Mouse (Mus musculus): ENCODE results near the gene Ythdc1. TPM values are rescaled to one million over a fixed set of nuclear protein-coding genes. Genes with fewer than 3 reads are reported as not detected.
A peak's percentile ranks its signal among the peaks of the same experiment; 100 is the strongest.
"Not testable (repeated sequence)": the region's sequence is repeated elsewhere in the genome, so short reads cannot be mapped to it uniquely, and the experiment has no call there.

Ythdc1 gene
- polyA plus RNA-seq, 1 experiment from 2014 or later: 32.4 TPM

DNA sequence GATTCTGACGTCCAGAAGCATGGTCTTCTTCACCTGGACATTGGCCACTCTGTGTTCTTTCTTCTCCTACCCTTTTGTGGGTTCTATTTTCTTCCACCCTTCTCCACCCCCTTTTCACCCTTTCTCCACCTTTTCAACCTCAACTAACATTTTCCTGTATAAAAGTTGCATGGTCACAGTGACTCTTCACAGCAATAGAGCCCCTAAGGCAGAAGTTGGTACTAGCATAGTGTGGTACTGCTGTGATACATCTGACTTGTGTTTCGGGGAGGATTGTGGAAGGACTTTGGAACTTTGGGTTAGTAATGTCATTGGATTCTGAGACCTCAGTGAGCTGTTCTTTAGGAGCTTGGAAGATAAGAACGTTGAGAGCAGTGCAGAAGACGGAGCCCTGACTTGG is 11.8 kb upstream of the Ythdc1 start:
- Histone ChIP-seq H3K9ac (ENCODE audit: low read depth, low read length) (no peak overlapping the region), H3K4me1 (ENCODE audit: control insufficient read depth, insufficient read depth, low read length) (no peaks in the 10 kb centered on the region), H3K4me2 (ENCODE audit: low read length) (no peak overlapping the region), H3K9me3 (replicated peaks; ENCODE audit: control insufficient read depth, low read length, poor library complexity, severe bottlenecking) (no peaks in the 10 kb centered on the region), H3K36me3 (ENCODE audit: control insufficient read depth, insufficient read depth, low read length) (no peaks in the 10 kb centered on the region), H3K27ac (ENCODE audit: low read length) (no peak overlapping the region), H3K4me3 (ENCODE audit: low read depth, low read length) (no peak overlapping the region), H3K27me3 (ENCODE audit: control insufficient read depth, insufficient read depth, low read depth, low read length) (no peaks in the 10 kb centered on the region)
- WGBS: 70% methylated on average over 4 of the region's 4 CpGs
- no peak for ATAC-seq

DNA sequence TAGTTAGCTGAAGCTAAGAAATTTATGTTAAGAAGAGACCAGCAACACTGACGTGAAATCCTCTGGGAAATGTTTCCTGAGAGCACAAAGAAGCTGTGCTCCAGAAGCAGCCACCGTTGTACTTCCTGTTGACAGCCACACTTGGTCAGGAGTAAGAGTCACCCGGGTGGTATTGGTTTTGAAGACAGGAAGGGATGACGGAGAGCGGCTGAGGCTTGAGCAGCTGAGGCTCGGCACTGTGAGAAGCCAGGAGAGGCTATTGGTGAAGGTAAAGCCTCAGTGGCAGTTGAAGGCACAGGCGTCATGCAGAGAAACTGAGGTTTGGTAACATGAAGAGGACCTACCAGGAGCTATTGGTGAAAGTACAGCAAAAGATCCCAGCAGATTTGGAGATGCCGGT is 11.2 kb upstream of the Ythdc1 start:
- no peak overlapping the region for H3K27ac ChIP-seq (ENCODE audit: low read length)
- 80% methylated on average over 8 of the region's 8 CpGs for WGBS
- no peak overlapping the region for H3K4me2 ChIP-seq (ENCODE audit: low read length)
- no peak for ATAC-seq
- no peaks in the 10 kb centered on the region for H3K9me3 ChIP-seq (replicated peaks; ENCODE audit: control insufficient read depth, low read length, poor library complexity, severe bottlenecking)
- no peak overlapping the region for H3K4me3 ChIP-seq (ENCODE audit: low read depth, low read length)
- H3K4me1 ChIP-seq (ENCODE audit: control insufficient read depth, insufficient read depth, low read length): no peaks in the 10 kb centered on the region
- H3K27me3 ChIP-seq (ENCODE audit: control insufficient read depth, insufficient read depth, low read depth, low read length): no peaks in the 10 kb centered on the region
- no peaks in the 10 kb centered on the region for H3K36me3 ChIP-seq (ENCODE audit: control insufficient read depth, insufficient read depth, low read length)
- no peak overlapping the region for H3K9ac ChIP-seq (ENCODE audit: low read depth, low read length)

DNA sequence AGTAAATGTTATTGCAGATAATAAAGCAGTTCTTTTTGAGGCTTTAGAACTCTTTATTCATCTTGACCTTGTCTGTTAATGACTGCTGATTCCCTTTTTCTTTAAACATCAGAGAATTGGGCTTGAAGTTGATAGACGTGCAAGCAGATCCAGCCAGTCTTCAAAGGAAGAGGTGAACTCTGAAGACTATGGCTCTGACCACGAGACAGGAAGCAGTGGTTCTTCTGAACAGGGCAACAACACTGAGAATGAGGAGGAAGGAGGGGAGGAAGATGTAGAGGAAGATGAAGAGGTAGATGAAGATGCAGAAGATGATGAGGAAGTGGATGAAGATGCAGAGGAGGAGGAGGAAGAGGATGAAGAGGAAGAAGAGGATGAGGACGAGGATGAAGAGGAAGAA is 12.8 kb downstream of the Ythdc1 start:
- H3K4me2 ChIP-seq (ENCODE audit: low read length): no peak overlapping the region
- WGBS: 93% methylated on average over 3 of the region's 3 CpGs
- no peaks in the 10 kb centered on the region for H3K9me3 ChIP-seq (replicated peaks; ENCODE audit: control insufficient read depth, low read length, poor library complexity, severe bottlenecking)
- H3K27me3 ChIP-seq (ENCODE audit: control insufficient read depth, insufficient read depth, low read depth, low read length): no peaks in the 10 kb centered on the region
- no peaks in the 10 kb centered on the region for H3K4me1 ChIP-seq (ENCODE audit: control insufficient read depth, insufficient read depth, low read length)
- H3K9ac ChIP-seq (ENCODE audit: low read depth, low read length): no peak overlapping the region
- H3K27ac ChIP-seq (ENCODE audit: low read length): no peak overlapping the region
- peaks cover 8% of the 10 kb centered on the region for H3K36me3 ChIP-seq (ENCODE audit: control insufficient read depth, insufficient read depth, low read length)
- no peak overlapping the region for H3K4me3 ChIP-seq (ENCODE audit: low read depth, low read length)
- no peak for ATAC-seq

DNA sequence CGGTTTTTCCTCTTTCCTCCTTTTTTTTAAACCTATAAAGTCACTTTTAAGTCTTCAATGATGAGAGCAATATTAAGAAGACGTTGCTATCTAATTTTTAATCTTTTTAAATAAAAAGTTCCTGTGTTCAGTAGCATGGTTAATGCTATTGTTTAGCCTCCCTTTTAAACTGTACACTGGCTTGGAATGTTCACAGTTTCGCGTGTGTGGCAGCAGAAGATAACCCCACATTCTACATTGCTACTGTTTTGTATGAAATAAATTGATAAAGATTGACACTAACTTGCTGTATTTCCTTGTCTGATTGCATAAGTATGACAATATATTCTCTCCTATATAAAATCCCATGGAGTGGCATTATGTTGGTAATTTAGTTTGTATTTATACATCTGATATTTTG is 32.4 kb downstream of the Ythdc1 start:
- H3K4me1 ChIP-seq (ENCODE audit: control insufficient read depth, insufficient read depth, low read length); ATAC-seq; H3K4me2 ChIP-seq (ENCODE audit: low read length); H3K27me3 ChIP-seq (ENCODE audit: control insufficient read depth, insufficient read depth, low read depth, low read length); H3K4me3 ChIP-seq (ENCODE audit: low read depth, low read length); H3K9me3 ChIP-seq (replicated peaks; ENCODE audit: control insufficient read depth, low read length, poor library complexity, severe bottlenecking); H3K9ac ChIP-seq (ENCODE audit: low read depth, low read length); H3K27ac ChIP-seq (ENCODE audit: low read length): not testable (repeated sequence)
- WGBS: 96% methylated on average over 4 of the region's 4 CpGs
- H3K36me3 ChIP-seq (ENCODE audit: control insufficient read depth, insufficient read depth, low read length): peaks cover 18% of the 10 kb centered on the region

DNA sequence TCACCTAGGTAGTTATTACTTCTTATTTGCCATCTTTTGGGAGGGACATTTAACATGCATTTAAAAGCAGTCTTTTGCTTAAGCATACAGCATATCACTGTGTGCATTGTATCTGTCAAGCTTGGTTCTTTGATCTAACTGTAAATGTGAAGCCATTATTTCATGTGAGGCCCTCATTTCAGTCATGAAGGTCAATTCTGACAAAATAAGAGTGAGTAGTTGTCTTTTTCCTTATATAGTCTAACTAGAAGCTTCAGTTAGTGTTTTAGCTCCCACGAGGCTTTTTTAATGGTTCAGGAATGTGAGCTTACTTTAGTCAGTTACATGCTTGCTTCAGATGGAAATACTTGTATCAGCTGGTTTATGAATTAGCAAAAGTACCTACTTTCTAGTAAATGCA is 34.1 kb downstream of the Ythdc1 start:
- Histone ChIP-seq H3K4me1 (ENCODE audit: control insufficient read depth, insufficient read depth, low read length) (no peaks in the 10 kb centered on the region), H3K9ac (ENCODE audit: low read depth, low read length) (no peak overlapping the region), H3K27ac (ENCODE audit: low read length) (no peak overlapping the region), H3K4me2 (ENCODE audit: low read length) (no peak overlapping the region), H3K36me3 (ENCODE audit: control insufficient read depth, insufficient read depth, low read length) (peaks cover 16% of the 10 kb centered on the region), H3K4me3 (ENCODE audit: low read depth, low read length) (no peak overlapping the region), H3K9me3 (replicated peaks; ENCODE audit: control insufficient read depth, low read length, poor library complexity, severe bottlenecking) (no peaks in the 10 kb centered on the region), H3K27me3 (ENCODE audit: control insufficient read depth, insufficient read depth, low read depth, low read length) (no peaks in the 10 kb centered on the region)
- ATAC-seq: no peak
- WGBS: 87% methylated on average over 1 of the region's 1 CpGs

DNA sequence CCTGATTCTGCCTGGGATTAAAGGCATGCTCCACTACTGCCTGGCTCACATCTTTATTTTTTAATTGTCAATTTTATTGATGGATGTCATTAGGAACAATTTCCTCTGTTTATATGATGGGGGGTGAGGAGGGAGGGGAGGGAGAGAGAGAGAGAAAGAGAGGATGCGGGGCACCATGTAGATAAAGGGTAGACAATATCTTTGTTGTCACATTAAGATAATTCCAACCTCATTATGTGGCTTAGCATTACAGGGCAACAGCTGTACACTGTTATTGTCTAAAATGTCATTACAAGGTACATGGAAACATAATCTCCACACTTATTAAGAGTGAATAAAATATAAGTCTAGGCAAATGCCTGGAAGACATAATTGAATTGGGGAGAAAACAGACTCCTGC is 35.5 kb downstream of the Ythdc1 start:
- Histone ChIP-seq H3K27ac (ENCODE audit: low read length) (no peak overlapping the region), H3K4me3 (ENCODE audit: low read depth, low read length) (no peak overlapping the region), H3K36me3 (ENCODE audit: control insufficient read depth, insufficient read depth, low read length) (peaks cover 13% of the 10 kb centered on the region), H3K4me1 (ENCODE audit: control insufficient read depth, insufficient read depth, low read length) (no peaks in the 10 kb centered on the region), H3K9ac (ENCODE audit: low read depth, low read length) (no peak overlapping the region), H3K9me3 (replicated peaks; ENCODE audit: control insufficient read depth, low read length, poor library complexity, severe bottlenecking) (no peaks in the 10 kb centered on the region), H3K4me2 (ENCODE audit: low read length) (no peak overlapping the region), H3K27me3 (ENCODE audit: control insufficient read depth, insufficient read depth, low read depth, low read length) (no peaks in the 10 kb centered on the region)
- WGBS: 92% methylated on average over 1 of the region's 1 CpGs
- ATAC-seq: no peak

DNA sequence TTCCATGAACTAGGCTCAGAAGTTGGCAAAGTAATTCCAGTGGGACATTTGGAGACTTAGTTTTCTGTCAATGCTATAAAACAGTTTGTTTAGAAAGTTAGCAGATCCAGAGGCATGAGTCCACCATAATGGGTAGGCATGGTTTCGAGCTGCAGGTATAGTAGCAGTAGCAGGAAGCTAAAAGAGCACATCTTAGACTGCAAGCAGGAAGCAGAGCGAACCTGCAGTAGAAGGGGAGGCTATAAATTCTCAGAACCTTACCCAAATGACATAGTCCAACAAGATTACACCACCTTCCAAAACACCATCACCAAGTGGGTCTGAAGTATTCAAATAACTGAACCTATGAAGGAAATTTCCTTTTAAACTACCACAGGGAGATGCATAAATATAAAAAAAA is 36.2 kb downstream of the Ythdc1 start:
- H3K27ac ChIP-seq (ENCODE audit: low read length): no peak overlapping the region
- H3K4me1 ChIP-seq (ENCODE audit: control insufficient read depth, insufficient read depth, low read length): no peaks in the 10 kb centered on the region
- 96% methylated on average over 2 of the region's 2 CpGs for WGBS
- no peaks in the 10 kb centered on the region for H3K9me3 ChIP-seq (replicated peaks; ENCODE audit: control insufficient read depth, low read length, poor library complexity, severe bottlenecking)
- no peak for ATAC-seq
- H3K27me3 ChIP-seq (ENCODE audit: control insufficient read depth, insufficient read depth, low read depth, low read length): no peaks in the 10 kb centered on the region
- H3K36me3 ChIP-seq (ENCODE audit: control insufficient read depth, insufficient read depth, low read length): peaks cover 11% of the 10 kb centered on the region
- H3K9ac ChIP-seq (ENCODE audit: low read depth, low read length): no peak overlapping the region
- no peak overlapping the region for H3K4me3 ChIP-seq (ENCODE audit: low read depth, low read length)
- H3K4me2 ChIP-seq (ENCODE audit: low read length): no peak overlapping the region

DNA sequence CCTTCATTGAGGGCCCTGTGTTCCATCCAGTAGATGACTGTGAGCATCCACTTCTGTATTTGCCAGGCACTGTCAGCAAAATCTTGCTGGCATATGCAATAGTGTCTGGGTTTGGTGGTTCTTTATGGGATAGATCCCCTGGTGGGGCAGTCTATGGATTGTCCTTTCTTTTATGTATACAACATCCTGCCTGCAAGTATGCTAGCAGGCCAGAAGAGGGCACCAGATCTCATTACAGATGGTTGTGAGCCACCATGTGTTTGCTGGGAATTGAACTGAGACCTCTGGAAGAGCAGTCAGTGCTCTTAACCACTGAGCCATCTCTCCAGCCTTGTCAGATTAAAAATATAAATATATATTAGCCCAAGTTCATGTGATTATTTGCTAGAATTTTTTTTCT is 37.2 kb downstream of the Ythdc1 start:
- H3K36me3 ChIP-seq (ENCODE audit: control insufficient read depth, insufficient read depth, low read length); H3K27ac ChIP-seq (ENCODE audit: low read length); H3K4me1 ChIP-seq (ENCODE audit: control insufficient read depth, insufficient read depth, low read length); H3K9ac ChIP-seq (ENCODE audit: low read depth, low read length); H3K4me3 ChIP-seq (ENCODE audit: low read depth, low read length); H3K9me3 ChIP-seq (replicated peaks; ENCODE audit: control insufficient read depth, low read length, poor library complexity, severe bottlenecking); H3K4me2 ChIP-seq (ENCODE audit: low read length); ATAC-seq; H3K27me3 ChIP-seq (ENCODE audit: control insufficient read depth, insufficient read depth, low read depth, low read length): not testable (repeated sequence)

DNA sequence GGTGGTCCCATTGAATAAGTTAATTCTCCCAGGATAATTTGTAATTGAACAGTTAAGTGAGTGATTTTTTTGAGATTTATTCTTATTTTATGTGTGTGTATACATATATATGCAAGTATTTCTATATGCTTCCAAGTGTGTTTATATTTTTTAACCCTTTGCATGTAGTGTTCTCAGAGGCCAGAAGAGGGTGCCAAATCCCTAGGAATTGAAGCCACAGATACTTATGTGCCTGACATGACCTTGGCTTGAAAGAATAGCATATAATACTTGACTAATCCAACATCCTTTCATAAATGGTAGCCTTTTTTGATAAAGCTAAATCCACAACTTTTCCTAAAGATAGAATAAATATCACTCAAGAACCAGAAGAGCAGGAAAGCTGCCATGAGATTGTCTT is 46.1 kb downstream of the Ythdc1 start:
- no peak overlapping the region for H3K4me2 ChIP-seq (ENCODE audit: low read length)
- no peak overlapping the region for H3K9ac ChIP-seq (ENCODE audit: low read depth, low read length)
- H3K27ac ChIP-seq (ENCODE audit: low read length): no peak overlapping the region
- no peaks in the 10 kb centered on the region for H3K36me3 ChIP-seq (ENCODE audit: control insufficient read depth, insufficient read depth, low read length)
- H3K27me3 ChIP-seq (ENCODE audit: control insufficient read depth, insufficient read depth, low read depth, low read length): no peaks in the 10 kb centered on the region
- H3K4me1 ChIP-seq (ENCODE audit: control insufficient read depth, insufficient read depth, low read length): no peaks in the 10 kb centered on the region
- H3K4me3 ChIP-seq (ENCODE audit: low read depth, low read length): no peak overlapping the region
- ATAC-seq: peak; percentile 72
- no peaks in the 10 kb centered on the region for H3K9me3 ChIP-seq (replicated peaks; ENCODE audit: control insufficient read depth, low read length, poor library complexity, severe bottlenecking)

DNA sequence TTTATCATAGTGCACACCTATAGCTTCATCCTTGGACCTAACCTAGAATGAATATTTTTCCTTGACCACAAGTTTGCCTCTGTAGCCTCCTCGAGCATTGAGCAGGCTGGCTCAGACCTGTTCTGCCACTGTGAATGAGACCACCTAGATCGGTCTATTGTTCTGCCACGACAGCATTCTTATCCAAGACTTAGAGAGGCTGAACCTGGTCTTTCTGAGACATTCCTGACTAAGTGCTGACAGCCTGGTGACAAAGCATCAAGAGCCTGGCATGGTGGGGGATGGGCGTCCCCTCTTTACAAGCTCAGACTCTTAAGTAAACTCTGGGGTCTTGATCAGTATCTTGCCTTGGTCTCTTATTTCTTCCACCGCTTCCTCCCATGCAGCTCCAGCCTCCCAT is 47.6 kb downstream of the Ythdc1 start:
- Histone ChIP-seq H3K9ac (ENCODE audit: low read depth, low read length) (no peak overlapping the region), H3K4me3 (ENCODE audit: low read depth, low read length) (no peak overlapping the region), H3K4me1 (ENCODE audit: control insufficient read depth, insufficient read depth, low read length) (no peaks in the 10 kb centered on the region), H3K27ac (ENCODE audit: low read length) (no peak overlapping the region), H3K9me3 (replicated peaks; ENCODE audit: control insufficient read depth, low read length, poor library complexity, severe bottlenecking) (no peaks in the 10 kb centered on the region), H3K27me3 (ENCODE audit: control insufficient read depth, insufficient read depth, low read depth, low read length) (no peaks in the 10 kb centered on the region), H3K36me3 (ENCODE audit: control insufficient read depth, insufficient read depth, low read length) (no peaks in the 10 kb centered on the region), H3K4me2 (ENCODE audit: low read length) (no peak overlapping the region)
- WGBS: 50% methylated on average over 5 of the region's 5 CpGs
- no peak for ATAC-seq
